Mouse (Mus musculus) olfactory bulb, adult 2 months (tissue): ENCODE data around the gene Vgll4.

Experiments
- CTCF ChIP-seq: fragments of 200-500 bp; IDR thresholded peaks from 2 replicates; pipeline ENCODE4 v1.5.1; 2012; ENCODE audit warnings: low read depth, mild to moderate bottlenecking, low read length, moderate library complexity; ENCODE audit not compliant: insufficient read depth
- POLR2A ChIP-seq: fragments of 200-500 bp; IDR thresholded peaks from 2 replicates; pipeline ENCODE4 v1.6.1; 2012; ENCODE audit warnings: mild to moderate bottlenecking, low read depth, low read length, moderate library complexity; ENCODE audit not compliant: insufficient read depth

- no peak for TF ChIP-seq POLR2A
- TF ChIP-seq CTCF, result no peak
Observed at GRCm38 (mm10) chr6:114886504-114887361, 83.1 kb downstream of the Vgll4 start.
